In genomic region chr3:114380044-114380443, GRCm38 (mm10) we compare ENCODE assay signal across 25 mouse cellular contexts.
A peak's percentile ranks its signal among the peaks of the same experiment; 100 is the strongest.
DNase-seq lines count a peak whose midpoint lies in the region; ATAC-seq lines count a peak whose summit lies in the region.
"Had no signal": no experiment of that assay in that cellular context is flagged by ENCODE, and none has a peak within 500 bp of the region (broad histone marks: within the 10 kb centered on the region; RNA-seq: fewer than 3 reads in every experiment).

No protein-coding gene starts in this region.

- no peak overlapping the region for H3K4me2 ChIP-seq in embryonic facial prominence, embryonic 14.5 days (ENCODE audit: low read depth, low read length)
- H3K4me2 ChIP-seq in midbrain, embryonic 14.5 days (ENCODE audit: low read length) = no peak overlapping the region
- H3K4me2 ChIP-seq in hindbrain, embryonic 14.5 days (replicated peaks) = no peak overlapping the region
- no peak overlapping the region for H3K4me2 ChIP-seq in neural tube, embryonic 15.5 days
- H3K4me2 ChIP-seq: embryonic facial prominence, embryonic 15.5 days; heart, embryonic 13.5 days; liver, embryonic 13.5 days; lung, embryonic 14.5 days; stomach, embryonic 15.5 days had no signal

- H3K4me1 ChIP-seq in embryonic facial prominence, embryonic 14.5 days (ENCODE audit: control insufficient read depth, insufficient read depth, low read length) = no peaks in the 10 kb centered on the region
- no peaks in the 10 kb centered on the region for H3K4me1 ChIP-seq in embryonic facial prominence, embryonic 10.5 days
- H3K4me1 ChIP-seq in midbrain, embryonic 14.5 days (ENCODE audit: control insufficient read depth, insufficient read depth, low read length) = no peaks in the 10 kb centered on the region
- no peaks in the 10 kb centered on the region for H3K4me1 ChIP-seq in midbrain, embryonic 10.5 days
- H3K4me1 ChIP-seq in hindbrain, embryonic 14.5 days (replicated peaks; ENCODE audit: control insufficient read depth, insufficient read depth, low read length) = no peaks in the 10 kb centered on the region
- no peaks in the 10 kb centered on the region for H3K4me1 ChIP-seq in neural tube, embryonic 15.5 days
- H3K4me1 ChIP-seq: embryonic facial prominence, embryonic 15.5 days; heart, embryonic 13.5 days; liver, embryonic 13.5 days; megakaryocyte, embryonic 14.5 days; stomach, embryonic 15.5 days had no signal

- WGBS in embryonic facial prominence, embryonic 14.5 days = 67% methylated on average over 5 of the region's 5 CpGs
- 78% methylated on average over 5 of the region's 5 CpGs for WGBS in embryonic facial prominence, embryonic 10.5 days
- WGBS in midbrain, embryonic 14.5 days = 69% methylated on average over 5 of the region's 5 CpGs
- 86% methylated on average over 5 of the region's 5 CpGs for WGBS in midbrain, embryonic 10.5 days
- 51% methylated on average over 5 of the region's 5 CpGs for WGBS in hindbrain, embryonic 14.5 days
- WGBS in neural tube, embryonic 15.5 days = 36% methylated on average over 5 of the region's 5 CpGs

- peak; percentile 9 for DNase-seq in embryonic facial prominence, embryonic 14.5 days (ENCODE audit: low spot score)
- no peak for DNase-seq in embryonic facial prominence, embryonic 10.5 days (ENCODE audit: low spot score)
- peak; percentile 52 for DNase-seq in midbrain, embryonic 14.5 days
- DNase-seq in midbrain, embryonic 10.5 days (ENCODE audit: low spot score) = no peak
- DNase-seq in hindbrain, embryonic 14.5 days (ENCODE audit: low spot score) = peak; percentile 33
- no peak for DNase-seq in layer of hippocampus, postnatal 36 days
- DNase-seq: adrenal gland, postnatal 14 days; cerebellum, adult 8-10 months; cerebellum, postnatal 36 days; embryo, embryonic 11 days; gastrocnemius, postnatal 14 days; heart, adult 11 months; kidney, adult 18-20 months; kidney, postnatal 4 days; liver, embryonic 13.5 days; lung, embryonic 14.5 days; thymus, postnatal 25 days had no signal

- H3K27ac ChIP-seq in embryonic facial prominence, embryonic 14.5 days (replicated peaks; ENCODE audit: low read depth, low read length) = no peak overlapping the region
- H3K27ac ChIP-seq in embryonic facial prominence, embryonic 10.5 days (replicated peaks) = no peak overlapping the region
- no peak overlapping the region for H3K27ac ChIP-seq in midbrain, embryonic 14.5 days (replicated peaks; ENCODE audit: low read depth, low read length)
- no peak overlapping the region for H3K27ac ChIP-seq in midbrain, embryonic 10.5 days (replicated peaks)
- H3K27ac ChIP-seq in hindbrain, embryonic 14.5 days = no peak overlapping the region
- H3K27ac ChIP-seq in neural tube, embryonic 15.5 days (replicated peaks) = no peak overlapping the region
- H3K27ac ChIP-seq: embryonic facial prominence, embryonic 15.5 days; heart, embryonic 13.5 days; liver, embryonic 13.5 days; stomach, embryonic 15.5 days had no signal

- no peaks in the 10 kb centered on the region for H3K27me3 ChIP-seq in embryonic facial prominence, embryonic 14.5 days (replicated peaks; ENCODE audit: control insufficient read depth, insufficient read depth, low read length)
- H3K27me3 ChIP-seq in embryonic facial prominence, embryonic 10.5 days (replicated peaks; ENCODE audit: low read depth, poor library complexity, severe bottlenecking) = no peaks in the 10 kb centered on the region
- H3K27me3 ChIP-seq in midbrain, embryonic 14.5 days (ENCODE audit: control insufficient read depth, insufficient read depth, low read length) = no peaks in the 10 kb centered on the region
- no peaks in the 10 kb centered on the region for H3K27me3 ChIP-seq in midbrain, embryonic 10.5 days (ENCODE audit: low read depth, poor library complexity, severe bottlenecking)
- H3K27me3 ChIP-seq in hindbrain, embryonic 14.5 days (ENCODE audit: control insufficient read depth, insufficient read depth, low read length) = no peaks in the 10 kb centered on the region
- H3K27me3 ChIP-seq in neural tube, embryonic 15.5 days (replicated peaks) = 0 out of 2 replicates have a peak, but pooled peaks cover 2% of the 10 kb centered on the region
- H3K27me3 ChIP-seq: embryonic facial prominence, embryonic 15.5 days; heart, embryonic 13.5 days; liver, embryonic 13.5 days; megakaryocyte, embryonic 14.5 days; stomach, embryonic 15.5 days had no signal

- H3K4me3 ChIP-seq in embryonic facial prominence, embryonic 14.5 days (ENCODE audit: low read depth, low read length) = no peak overlapping the region
- H3K4me3 ChIP-seq in embryonic facial prominence, embryonic 10.5 days = no peak overlapping the region
- no peak overlapping the region for H3K4me3 ChIP-seq in midbrain, embryonic 14.5 days (replicated peaks; ENCODE audit: low read depth, low read length)
- no peak overlapping the region for H3K4me3 ChIP-seq in midbrain, embryonic 10.5 days
- H3K4me3 ChIP-seq in hindbrain, embryonic 14.5 days (replicated peaks; ENCODE audit: low read length) = no peak overlapping the region
- H3K4me3 ChIP-seq in neural tube, embryonic 15.5 days (replicated peaks) = no peak overlapping the region
- H3K4me3 ChIP-seq: embryonic facial prominence, embryonic 15.5 days; heart, embryonic 13.5 days; liver, embryonic 13.5 days; megakaryocyte, embryonic 14.5 days; stomach, embryonic 15.5 days had no signal

- no peak for ATAC-seq in embryonic facial prominence, embryonic 14.5 days (ENCODE audit: low read depth)
- 0 out of 2 replicates have a peak, but pooled peaks have one; percentile 37 for ATAC-seq in midbrain, embryonic 14.5 days (ENCODE audit: low FRiP score, low TSS enrichment)
- ATAC-seq in hindbrain, embryonic 14.5 days (ENCODE audit: low FRiP score) = peak; percentile 79
- peak; percentile 78 for ATAC-seq in neural tube, embryonic 15.5 days (ENCODE audit: low FRiP score)
- ATAC-seq: activated CD4-positive, CD25-positive, alpha-beta regulatory T cell, adult 4 months; inflammation-experienced regulatory T-cells, adult 6 months; midbrain, embryonic 16.5 days had no signal

- no peaks in the 10 kb centered on the region for H3K36me3 ChIP-seq in embryonic facial prominence, embryonic 14.5 days (ENCODE audit: control insufficient read depth, insufficient read depth, low read length)
- no peaks in the 10 kb centered on the region for H3K36me3 ChIP-seq in embryonic facial prominence, embryonic 10.5 days (replicated peaks)
- H3K36me3 ChIP-seq in midbrain, embryonic 14.5 days (ENCODE audit: control insufficient read depth, insufficient read depth, low read length) = no peaks in the 10 kb centered on the region
- no peaks in the 10 kb centered on the region for H3K36me3 ChIP-seq in midbrain, embryonic 10.5 days
- no peaks in the 10 kb centered on the region for H3K36me3 ChIP-seq in hindbrain, embryonic 14.5 days (replicated peaks; ENCODE audit: control insufficient read depth, insufficient read depth)
- no peaks in the 10 kb centered on the region for H3K36me3 ChIP-seq in neural tube, embryonic 15.5 days
- H3K36me3 ChIP-seq: embryonic facial prominence, embryonic 15.5 days; heart, embryonic 13.5 days; liver, embryonic 13.5 days; stomach, embryonic 15.5 days had no signal

- H3K9me3 ChIP-seq in embryonic facial prominence, embryonic 14.5 days (ENCODE audit: control insufficient read depth, low read length) = no peaks in the 10 kb centered on the region
- H3K9me3 ChIP-seq in embryonic facial prominence, embryonic 10.5 days = no peaks in the 10 kb centered on the region
- H3K9me3 ChIP-seq in midbrain, embryonic 14.5 days (ENCODE audit: control insufficient read depth, low read length) = no peaks in the 10 kb centered on the region
- no peaks in the 10 kb centered on the region for H3K9me3 ChIP-seq in midbrain, embryonic 10.5 days (replicated peaks)
- no peaks in the 10 kb centered on the region for H3K9me3 ChIP-seq in hindbrain, embryonic 14.5 days (ENCODE audit: control insufficient read depth, low read length)
- H3K9me3 ChIP-seq in neural tube, embryonic 15.5 days (replicated peaks) = no peaks in the 10 kb centered on the region
- H3K9me3 ChIP-seq: embryonic facial prominence, embryonic 15.5 days; heart, embryonic 13.5 days; liver, embryonic 13.5 days; megakaryocyte, embryonic 14.5 days; stomach, embryonic 15.5 days had no signal

- no peak overlapping the region for H3K9ac ChIP-seq in embryonic facial prominence, embryonic 14.5 days (ENCODE audit: low read depth, low read length)
- H3K9ac ChIP-seq in midbrain, embryonic 14.5 days (replicated peaks; ENCODE audit: low read length) = no peak overlapping the region
- no peak overlapping the region for H3K9ac ChIP-seq in hindbrain, embryonic 14.5 days
- no peak overlapping the region for H3K9ac ChIP-seq in neural tube, embryonic 15.5 days (replicated peaks)
- H3K9ac ChIP-seq: embryonic facial prominence, embryonic 15.5 days; heart, embryonic 13.5 days; liver, embryonic 13.5 days; lung, embryonic 14.5 days; stomach, embryonic 15.5 days had no signal

Comparison
In these comparisons a context has a peak if more than half of its experiments do, and no peak if none do; other contexts are left out.
1. DNase-seq: peak in embryonic facial prominence, embryonic 14.5 days (single experiment), midbrain, embryonic 14.5 days (single experiment) and hindbrain, embryonic 14.5 days (single experiment); none in embryonic facial prominence, embryonic 10.5 days (single experiment), midbrain, embryonic 10.5 days (single experiment) and layer of hippocampus, postnatal 36 days (0 of 2).